Mouse (Mus musculus) urinary bladder, postnatal 14 days (tissue): ENCODE results near the gene Yipf1.
"Not testable (repeated sequence)": the region's sequence is repeated elsewhere in the genome, so short reads cannot be mapped to it uniquely, and the experiment has no call there.

Experiments used
- DNase-seq: peaks from one replicate; pipeline ENCODE4 v3.0.0; 2021; ENCODE audit warnings: low spot score

Gene Yipf1

GRCm38 (mm10) chr4:107323113-107323512 is 8.9 kb downstream of the Yipf1 start:
- DNase-seq, result no peak

DNA sequence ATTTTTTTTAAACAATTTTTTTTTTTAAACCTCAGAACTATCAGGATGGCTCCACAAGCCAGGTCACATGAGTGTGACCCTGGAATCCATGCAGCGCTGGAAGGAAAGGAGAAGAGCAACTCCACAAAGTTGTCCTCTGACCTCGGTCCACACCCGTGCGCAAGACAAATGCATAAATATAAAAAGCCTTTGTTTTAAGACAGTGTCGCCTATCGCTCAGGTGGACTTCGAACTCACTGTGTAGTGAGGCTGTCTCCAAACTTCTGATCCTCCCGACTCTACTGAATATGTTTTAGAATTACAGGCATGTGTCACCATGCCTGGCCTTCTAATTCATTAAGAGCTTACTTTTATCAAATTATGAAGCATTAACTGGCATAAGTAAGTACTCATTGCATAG is 14.4 kb downstream of the Yipf1 start:
- no peak for DNase-seq

- no peak for DNase-seq
These were observed 19.4 kb downstream of the Yipf1 start for GRCm38 (mm10) chr4:107333514-107333913.

DNA sequence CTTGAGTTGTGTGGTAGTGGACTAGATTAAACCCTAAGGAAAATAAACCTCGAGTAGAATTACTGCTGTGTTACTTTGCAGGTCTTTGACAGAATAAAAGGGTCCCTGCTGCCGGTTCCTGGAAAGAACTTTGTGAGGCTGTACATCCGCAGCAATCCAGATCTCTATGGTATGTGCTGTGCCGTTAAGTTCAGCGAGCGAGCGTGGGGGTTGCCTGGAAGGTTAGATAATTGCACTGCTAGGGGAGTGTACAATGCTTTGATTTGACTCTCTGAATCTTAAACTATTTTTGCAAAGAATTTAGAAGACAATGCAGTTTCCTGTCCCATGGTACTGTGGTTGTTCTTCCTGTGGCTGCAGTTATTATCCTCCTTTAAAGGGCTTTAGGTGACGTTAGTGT is 22.2 kb downstream of the Yipf1 start:
- DNase-seq, result no peak

- DNase-seq, result no peak
These were observed 23.3 kb downstream of the Yipf1 start for GRCm38 (mm10) chr4:107337455-107337854.

DNA sequence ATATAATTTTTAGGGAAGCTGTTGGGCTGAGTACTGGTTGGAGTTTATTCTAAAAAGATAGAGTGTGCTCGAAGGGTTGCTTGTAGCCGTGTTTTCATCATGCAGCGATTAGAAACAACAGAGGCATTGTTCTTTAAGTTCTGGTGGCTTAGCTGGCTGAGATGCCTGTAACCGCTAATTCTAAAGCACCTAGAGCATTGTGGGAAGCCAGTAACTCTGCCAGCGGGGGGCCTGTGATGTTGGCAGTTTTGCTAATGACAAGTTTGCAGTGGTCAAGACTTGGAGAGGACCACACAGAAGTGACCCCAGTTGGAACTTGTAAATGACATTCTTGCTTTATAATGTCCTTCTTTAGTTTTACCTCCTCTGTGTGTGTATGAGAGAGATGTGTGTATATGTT is 27.2 kb downstream of the Yipf1 start:
- no peak for DNase-seq

DNA sequence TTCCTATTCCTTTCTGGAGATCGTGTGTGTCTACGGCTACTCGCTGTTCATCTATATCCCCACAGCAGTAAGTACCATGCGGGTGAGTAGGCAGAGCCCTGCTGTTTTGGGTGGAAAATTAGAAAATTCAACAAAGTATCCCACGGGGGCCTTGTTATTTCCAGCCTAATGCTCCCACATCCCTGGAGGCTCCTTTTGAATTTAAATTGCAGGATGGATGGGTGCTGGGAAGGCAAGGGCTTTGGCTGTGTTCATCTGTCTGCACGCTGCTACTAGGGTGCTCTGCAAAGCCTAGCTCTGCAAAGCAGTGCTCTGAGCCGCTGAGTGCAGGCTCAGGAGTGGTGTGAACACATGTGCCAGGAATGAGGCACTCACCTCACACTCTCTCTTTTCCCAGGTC is 30.4 kb downstream of the Yipf1 start:
- DNase-seq, result no peak

DNA sequence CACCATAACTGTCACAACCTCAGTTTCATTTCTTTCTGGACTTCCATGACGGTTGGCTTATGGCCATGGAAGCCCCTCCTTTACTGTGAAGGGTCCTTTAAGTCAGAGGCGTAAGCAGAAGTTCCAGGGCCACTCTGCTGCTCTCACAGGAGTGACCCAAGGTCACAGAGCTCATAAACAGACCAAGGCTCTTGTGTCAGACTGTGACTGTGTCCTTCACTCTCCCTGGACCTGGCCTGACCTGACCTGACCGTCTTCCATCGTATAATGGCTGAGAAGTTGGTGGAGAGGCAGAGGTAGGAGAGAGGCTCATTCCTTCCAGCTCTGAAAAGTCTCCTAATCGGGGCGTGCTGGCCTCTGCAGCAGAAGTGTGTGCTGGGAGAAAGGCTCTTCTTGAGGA is 33.1 kb downstream of the Yipf1 start:
- DNase-seq, result no peak

DNA sequence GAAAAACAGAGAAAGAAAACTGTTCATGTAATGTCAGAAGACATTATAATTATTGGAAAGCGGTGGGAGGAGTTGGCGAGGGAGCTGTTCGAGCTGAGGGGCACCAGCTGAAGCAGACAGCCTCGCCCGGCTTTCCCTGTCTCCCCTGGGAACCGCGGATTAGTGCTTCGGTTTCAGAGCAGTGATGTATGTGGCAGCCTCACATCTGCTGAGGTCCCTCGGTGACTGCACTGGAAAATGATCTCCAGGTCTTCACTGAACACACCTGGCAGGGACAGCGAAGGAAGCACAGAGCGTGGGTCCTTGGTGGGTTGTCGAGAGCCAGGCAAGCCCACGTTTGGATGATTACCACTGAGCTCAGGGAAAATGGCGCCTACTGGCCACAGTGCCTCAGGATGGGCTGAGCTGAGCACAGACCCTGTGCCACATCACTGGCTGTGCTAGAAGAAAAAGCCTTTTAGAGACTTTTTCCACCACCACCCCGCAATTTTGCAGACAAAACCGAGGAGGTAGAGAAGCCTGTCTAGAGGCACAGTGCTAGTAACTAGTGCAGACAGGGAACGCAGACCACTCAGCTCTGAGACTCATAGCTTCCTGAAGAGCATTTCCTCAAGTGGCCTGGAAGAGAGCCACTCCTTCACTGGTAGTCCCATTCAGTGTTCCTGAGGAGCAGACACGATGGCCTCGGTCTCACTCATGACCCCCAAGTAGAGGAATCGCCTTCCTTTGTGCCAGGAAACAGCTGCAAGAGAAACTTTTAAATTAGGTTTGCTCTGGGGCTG is 34.6 kb downstream of the Yipf1 start:
- no peak for DNase-seq

- DNase-seq, result peak; percentile 26
These were observed 35.3 kb downstream of the Yipf1 start for GRCm38 (mm10) chr4:107349311-107350008.

- no peak for DNase-seq
These were observed 37.2 kb downstream of the Yipf1 start for GRCm38 (mm10) chr4:107351368-107351767.

- no peak for DNase-seq
These were observed 39.4 kb downstream of the Yipf1 start for GRCm38 (mm10) chr4:107353612-107354011.

- DNase-seq, result no peak
These were observed 40.0 kb downstream of the Yipf1 start for GRCm38 (mm10) chr4:107354126-107354525.

GRCm38 (mm10) chr4:107354543-107354942 is 40.4 kb downstream of the Yipf1 start:
- DNase-seq, result no peak

GRCm38 (mm10) chr4:107357172-107357571 is 43.0 kb downstream of the Yipf1 start:
- DNase-seq, result not testable (repeated sequence)

DNA sequence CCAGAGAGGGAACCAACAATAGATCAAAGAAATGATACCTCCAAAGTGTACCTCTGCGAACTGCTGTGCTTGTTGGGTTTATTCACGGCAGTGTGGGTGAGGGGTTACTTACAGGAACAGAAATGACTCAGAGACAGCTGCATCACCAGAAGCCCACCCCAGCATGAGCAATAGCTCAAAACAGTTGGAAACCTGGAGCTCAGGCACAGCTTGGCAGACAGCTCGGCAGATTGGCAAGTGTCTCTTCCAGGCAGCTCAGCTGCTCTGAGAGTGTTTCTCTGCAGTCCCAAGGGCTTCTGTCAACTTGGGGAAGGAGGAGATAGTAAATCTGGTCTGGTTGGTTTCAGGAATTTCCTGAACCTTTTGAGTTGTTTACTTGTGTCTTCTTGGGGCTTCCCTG is 44.3 kb downstream of the Yipf1 start:
- no peak for DNase-seq

DNA sequence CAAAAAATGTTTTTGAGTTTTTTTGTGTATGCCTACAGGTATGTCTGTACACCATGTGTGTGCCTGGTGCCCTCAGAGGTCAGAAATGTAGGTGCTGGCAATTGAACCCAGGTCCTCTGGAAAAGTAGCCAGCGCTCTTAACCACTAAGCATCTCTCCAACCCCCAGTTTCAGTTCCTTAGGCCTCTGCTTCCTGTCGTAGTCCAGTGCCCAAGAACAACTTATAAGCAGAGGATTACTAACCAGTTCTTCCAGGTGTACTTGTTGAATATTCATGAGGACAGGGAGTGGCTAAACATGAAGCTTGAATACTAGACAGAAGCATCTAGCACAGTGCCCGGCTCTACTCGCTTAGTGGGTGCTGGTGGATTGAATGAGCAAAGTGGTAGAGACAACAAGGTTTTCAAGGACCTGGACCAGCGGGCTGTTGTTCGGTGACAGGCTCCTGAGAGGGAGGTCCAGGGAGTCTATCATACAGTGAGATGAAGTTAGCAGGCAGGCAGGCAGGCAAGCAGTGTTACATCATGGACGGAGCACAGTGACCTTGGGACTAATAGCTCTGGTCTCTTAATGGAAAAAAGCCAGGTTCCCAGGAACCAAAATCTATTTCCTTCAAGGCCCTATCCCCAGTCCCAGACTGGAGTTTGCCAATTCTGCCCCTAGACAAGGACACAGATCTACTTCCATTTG is 46.4 kb downstream of the Yipf1 start:
- no peak for DNase-seq

GRCm38 (mm10) chr4:107362755-107363154 is 48.6 kb downstream of the Yipf1 start:
- no peak for DNase-seq

DNA sequence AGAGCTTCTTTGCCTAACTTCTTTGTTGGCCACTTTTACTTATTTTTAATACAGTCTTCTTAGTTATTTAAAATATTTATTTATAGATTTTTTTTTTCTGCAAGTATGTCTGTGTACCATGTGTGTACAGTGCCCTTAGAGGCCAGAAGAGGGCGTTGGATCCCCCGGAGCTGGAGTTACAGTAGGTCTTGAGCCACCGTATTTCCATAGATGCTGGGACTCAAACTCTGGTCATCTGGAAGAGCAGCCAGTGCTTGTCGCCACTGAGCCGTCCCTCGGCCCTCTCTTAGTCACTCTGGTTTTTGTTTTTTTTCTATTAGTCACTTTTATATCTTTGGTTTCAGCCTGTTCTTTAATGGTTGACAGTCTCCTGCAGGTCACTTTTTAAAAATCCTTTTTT is 49.4 kb downstream of the Yipf1 start:
- DNase-seq, result no peak

GRCm38 (mm10) chr4:107364190-107364639 is 50.1 kb downstream of the Yipf1 start:
- DNase-seq, result no peak

DNA sequence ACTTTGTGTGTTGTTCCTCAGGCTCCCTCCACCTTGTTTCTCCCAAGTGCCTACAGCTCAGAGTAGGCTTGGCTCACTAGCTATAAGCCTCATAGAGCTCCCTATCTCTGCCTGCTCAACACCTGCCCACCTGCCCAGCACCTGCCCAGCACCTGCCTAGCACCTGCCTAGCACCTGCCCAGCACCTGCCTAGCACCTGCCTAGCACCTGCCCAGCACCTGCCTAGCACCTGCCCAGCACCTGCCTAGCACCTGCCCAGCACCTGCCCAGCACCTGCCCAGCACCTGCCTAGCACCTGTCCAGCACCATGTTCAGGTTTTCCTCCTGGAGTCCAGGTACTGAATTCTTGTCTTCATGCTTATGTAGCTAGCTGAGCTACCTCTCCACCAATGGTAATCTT is 52.2 kb downstream of the Yipf1 start:
- not testable (repeated sequence) for DNase-seq

GRCm38 (mm10) chr4:107367567-107368314 is 53.6 kb downstream of the Yipf1 start, which contains the start of gene Ndc1:
Gene Ndc1 (plus strand): TSS chr4:107367784.
- peak; percentile 76 for DNase-seq
